Mouse (Mus musculus): ENCODE data around the gene Rasa2.

The Rasa2 gene

DNA sequence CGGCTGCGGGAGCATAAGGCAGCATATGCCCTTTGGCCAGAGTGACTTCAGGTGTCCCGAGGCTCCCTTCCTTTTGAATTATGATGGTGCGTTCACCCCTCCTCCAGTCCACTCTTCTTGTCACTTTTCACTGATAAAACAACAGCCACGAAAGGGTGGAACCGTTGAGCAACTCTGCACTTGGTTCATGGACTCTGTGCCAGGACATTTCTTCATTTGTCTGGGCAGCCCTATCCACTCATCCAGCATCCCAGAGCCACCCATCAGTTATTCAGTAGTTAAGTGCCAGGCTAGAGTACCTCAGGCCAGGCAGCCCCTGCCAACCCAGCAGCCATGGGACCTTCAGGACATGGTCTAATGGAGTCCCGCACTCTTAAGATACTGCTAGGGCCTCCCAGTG lies 7.1 kb upstream of the Rasa2 start:
- DNase-seq (ENCODE audit: low spot score), result no peak

DNA sequence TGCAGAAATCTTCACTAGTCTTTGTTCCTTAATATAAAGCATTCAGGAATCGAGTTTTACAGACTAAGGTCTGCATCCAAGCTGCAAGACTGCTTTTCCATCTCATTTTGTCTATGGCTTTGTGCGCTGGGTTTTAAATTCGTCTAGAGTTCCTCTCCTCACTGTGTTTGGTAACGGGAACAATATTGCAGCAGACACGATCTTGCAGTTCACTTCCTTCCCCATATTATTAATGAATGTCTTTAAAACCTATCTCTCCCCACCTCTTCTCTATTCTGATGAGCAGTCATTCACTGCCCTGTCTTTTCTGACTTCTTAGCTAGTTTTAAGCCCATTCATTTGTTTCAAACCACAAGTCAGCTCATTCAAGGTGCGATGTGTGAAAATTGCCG lies 5.7 kb upstream of the Rasa2 start:
- no peak for DNase-seq (ENCODE audit: low spot score)

DNA sequence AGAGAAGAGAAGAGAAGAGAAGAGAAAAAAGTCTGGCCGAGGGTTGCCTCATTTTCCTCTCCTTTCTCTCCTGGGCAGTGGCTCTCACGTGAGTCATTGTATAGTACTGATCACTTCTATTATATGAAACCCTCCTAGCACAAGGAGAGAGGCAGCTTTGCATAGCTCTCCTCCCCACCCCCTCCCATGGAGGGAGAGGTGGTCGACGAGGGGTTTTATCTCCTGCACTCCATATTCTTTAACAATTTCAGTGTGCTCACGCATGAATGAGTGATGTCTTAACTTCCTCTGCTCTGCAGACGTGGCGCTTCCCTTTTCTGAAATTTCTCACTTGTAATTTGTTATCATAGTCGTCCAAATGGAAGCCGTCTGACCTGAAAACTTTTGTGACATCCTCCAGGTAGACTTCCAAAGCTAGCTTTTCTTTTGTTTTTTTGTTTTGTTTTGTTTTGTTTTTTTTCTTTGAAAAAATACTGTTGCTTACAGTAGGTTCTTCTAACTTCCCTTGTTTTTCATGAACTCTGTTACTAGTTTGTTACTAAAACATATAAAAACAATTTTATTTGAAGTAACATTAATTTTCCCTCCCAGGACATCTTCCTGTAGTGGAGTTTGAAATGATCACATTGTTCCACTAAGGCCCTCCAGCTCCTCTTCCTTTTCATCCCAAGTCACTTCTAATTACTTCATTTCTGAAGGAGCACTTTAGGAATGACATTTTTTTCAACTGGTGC lies 5.2 kb upstream of the Rasa2 start:
- DNase-seq (ENCODE audit: low spot score), result no peak

DNA sequence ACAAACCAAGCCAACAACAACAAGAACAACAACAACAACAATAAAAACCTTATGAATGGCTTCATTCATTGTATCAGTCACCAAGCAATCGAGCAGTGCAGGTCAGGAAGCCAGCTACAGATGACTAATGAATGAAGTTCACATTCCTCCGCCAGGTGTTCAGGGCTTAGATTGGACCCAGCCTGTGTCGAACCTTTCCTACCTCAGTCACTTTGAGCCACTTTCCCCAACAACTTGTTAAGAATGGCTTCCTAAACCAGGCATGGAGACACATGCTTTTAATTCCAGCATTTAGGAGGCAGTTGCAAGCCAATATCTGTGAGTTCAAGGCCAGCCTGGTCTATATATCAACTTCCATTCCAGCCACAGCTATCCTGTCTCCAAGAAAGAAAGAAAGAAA lies 4.5 kb upstream of the Rasa2 start:
- DNase-seq (ENCODE audit: low spot score), result no peak

DNA sequence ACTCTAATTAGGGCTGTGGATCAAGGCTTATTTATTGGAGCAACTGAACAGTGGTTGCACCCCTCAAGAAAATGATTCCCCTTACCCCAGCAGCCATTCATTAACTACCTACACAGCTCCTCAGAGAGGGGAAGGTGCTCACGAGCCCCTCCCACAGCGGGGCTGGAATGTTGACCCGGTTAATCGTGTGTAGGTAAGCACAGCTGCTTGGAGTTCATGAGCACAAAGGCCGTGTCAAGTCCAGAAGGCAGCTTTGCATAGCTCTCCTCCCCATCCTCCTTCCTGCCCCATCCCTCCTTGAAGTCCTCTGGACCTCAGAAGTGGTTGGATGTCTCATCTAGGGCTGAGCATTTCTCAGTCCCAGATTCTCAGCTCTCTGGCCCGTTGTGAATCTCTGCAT lies 3.8 kb upstream of the Rasa2 start:
- no peak for DNase-seq (ENCODE audit: low spot score)

DNA sequence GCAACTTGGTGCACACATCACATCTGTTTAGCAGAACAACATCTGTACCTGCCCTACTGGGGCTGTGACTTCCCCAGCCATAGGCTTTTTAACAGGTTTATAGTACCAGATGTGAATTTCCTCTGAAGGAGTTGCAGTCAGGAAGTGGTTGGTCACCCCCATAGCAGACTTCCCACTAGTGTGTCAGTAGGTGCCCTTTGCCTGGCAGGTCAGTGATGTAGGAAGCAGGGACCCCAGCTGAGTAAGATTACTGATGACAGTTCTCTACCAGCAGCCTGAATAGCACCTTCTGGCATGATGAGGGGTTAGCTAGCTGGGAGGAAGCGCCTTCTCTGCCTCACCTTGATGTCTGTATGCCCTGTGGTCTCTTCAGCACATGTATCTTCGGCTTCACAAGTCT lies 2.4 kb upstream of the Rasa2 start:
- no peak for DNase-seq (ENCODE audit: low spot score)

DNA sequence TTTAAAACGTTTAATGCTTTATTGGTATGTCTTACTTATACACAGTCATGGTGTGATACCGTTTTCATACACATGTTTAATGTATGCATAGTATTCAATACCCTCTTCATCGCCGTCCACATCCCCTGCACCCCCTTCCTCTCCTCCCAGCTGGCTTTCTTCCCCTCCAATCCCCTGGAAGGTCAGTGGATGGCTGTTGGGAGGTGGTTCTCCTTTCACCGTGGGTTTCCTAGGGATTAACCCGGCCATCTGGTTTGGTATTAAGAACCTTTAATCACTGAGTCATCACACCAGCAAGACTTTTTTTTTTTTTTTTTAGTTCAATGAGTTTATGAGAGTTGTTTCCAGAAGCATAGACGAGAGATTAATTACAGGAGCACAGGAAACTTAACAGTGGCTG lies 1.3 kb upstream of the Rasa2 start:
- peak; percentile 51 for DNase-seq (ENCODE audit: low spot score)

DNA sequence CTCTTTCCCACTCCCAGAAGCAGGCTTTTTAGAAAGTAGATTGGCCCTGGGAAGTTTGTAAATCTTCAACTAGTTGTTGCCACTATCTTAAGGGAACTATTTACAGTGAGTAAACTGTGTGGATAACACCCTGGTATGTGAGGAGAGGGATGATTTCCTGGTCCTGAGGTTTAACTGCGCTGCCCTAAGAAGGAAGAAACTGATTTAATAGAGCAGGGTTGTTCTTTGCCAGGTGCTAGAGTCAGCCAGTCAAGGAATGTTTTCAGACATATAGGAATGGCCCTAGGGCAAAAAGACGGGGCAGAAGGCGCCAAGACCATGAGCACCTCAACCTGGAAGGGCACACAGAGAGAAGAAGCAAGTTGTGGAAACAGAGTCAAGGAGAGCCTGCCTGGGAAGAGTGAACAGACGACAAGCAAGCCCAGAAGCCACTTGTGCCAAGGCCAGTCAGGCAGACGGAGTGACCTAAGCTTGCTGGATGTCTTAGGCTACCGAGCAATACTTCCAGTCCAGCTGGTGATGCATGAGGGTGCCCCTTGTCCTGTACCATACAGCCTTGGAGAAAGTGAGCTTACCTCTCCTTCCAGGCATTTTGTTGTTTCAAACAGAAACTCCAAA lies 765 bp upstream of the Rasa2 start:
- DNase-seq (ENCODE audit: low spot score), result no peak

DNA sequence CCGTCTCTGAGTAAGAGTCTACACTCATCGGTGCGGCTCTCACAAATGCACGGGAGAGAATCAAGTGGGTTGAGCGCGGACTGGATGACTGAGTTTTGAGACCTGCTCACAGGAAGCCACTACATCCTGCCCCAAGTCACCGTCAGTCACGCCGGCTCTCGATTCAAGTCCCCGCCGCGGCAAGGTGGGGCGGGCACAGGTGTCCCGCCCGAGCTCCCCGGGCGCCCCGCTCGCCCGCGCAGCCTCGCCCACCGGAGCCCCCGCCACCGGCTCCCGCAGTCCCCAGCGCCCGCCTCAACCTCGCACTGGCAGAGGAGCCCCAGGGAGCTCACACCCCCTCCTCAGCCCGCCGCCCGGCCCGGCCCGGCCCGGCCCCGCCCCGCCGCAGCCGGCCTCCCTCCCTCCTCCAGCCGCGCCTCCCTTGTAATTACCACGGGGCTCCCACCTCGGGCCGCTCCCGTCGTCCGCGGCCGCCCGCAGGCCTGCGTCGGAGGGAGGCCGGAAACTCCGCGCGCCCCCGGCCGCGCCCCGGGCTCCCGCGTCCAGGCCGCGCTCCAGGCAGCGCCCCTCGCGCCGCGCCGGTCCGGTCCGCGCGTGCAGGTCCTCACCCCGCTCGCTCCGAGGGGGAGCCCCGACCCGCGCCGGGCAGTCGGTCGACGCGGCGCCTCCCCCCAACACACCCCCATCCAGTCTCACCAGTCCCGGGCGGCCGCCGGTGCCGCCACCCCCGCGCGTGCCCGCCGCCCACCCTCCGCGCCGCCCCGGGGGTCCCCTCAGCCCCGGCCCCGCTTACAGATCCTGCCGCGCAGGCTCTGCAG lies 637 bp downstream of the Rasa2 start:
- DNase-seq (ENCODE audit: low spot score), result peak; percentile 74

DNA sequence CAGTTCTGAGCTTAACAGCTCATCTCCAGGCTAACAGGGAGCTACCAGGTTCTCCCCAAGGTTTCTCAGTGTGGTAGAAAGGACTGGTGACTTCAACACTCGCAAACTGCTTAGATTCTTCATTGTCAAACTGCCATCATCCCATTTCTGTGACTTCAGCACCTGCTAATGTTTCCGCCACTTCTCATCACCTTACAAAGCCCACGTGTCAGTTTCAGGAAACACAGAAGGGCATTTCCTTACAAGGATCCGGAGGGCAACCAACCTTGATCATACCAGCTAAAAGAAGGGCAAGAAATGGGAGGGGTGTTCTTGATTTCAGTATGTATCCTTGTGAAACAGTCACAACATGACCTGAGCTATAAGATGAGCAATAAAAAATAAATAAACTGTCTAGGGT lies 2.3 kb downstream of the Rasa2 start:
- no peak for DNase-seq (ENCODE audit: low spot score)

DNA sequence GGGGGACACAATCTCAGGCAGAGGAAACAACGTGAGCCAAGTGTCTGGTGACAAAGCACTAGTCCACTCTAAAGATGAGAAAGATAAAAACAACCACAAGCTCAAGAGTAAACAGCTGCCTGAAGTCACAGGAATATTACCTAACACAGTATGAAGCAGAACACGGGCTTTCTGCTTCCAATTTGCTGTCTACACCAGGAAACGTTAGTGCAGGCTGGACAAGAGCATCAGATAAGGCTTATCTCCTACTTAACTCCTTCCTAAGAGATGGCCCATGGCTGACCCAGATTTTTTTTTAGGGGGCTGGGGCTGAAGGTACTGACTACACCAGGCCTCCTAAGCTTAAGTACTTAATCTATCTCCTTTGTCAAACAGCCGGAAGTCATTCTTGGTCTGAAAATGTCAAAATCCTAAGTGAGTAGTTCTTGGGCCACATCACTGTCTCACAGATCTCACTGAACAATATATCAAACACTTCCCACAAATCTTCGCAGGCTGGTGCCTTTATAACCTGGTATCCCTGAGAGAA lies 3.8 kb downstream of the Rasa2 start:
- DNase-seq (ENCODE audit: low spot score), result peak; percentile 37

DNA sequence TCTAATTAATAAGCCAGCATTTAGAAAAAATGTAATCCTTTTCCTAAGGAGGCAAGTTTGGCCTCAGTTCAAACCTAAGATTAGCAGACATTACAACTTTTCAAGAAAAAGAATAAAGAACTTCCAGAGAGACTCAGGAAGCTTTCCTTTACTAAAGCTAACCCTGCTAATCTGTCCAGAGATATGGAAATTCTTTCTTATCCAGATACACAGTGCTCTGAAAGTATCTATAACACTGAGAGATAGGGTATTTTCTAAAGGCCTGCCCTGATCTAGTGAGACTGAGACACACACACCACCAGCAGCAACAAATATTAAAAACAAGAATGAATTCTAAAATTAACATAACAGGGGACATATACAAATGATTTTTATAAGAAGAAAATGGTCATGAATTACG lies 4.4 kb downstream of the Rasa2 start:
- DNase-seq (ENCODE audit: low spot score), result no peak

DNA sequence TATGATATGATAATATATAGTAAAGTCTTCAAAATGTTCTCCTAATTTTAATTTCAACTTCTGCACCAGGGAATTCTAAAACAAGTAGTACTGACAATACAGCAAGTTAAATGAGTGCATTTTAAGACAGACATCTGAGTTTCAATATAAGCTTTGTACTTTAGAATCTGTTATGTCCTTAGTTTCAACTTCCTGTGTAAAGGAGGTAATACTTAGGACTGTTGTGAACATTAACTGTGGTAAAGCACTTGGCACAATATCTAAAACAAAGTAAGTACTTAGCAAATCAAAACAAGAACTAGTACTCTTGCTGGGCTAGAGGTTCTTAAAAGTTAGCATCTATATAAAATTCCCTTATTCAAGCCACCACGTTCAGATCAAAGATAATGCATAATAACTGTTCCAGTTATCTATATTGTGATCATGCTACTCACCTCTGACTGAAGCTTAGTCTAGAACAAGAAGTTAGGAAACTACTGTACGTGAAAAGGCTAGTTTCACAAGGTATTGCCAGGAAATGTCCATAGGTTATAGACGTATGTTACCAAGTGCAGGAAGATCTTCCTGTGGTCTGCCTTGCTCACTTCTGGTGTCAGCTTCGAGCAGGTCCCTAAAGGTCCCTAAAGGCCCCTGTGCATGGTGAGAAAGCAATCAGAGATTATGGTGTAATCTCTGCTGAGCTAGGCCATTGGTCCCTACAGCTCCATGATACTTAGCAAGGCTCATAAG lies 12.8 kb downstream of the Rasa2 start:
- DNase-seq (ENCODE audit: low spot score), result no peak

DNA sequence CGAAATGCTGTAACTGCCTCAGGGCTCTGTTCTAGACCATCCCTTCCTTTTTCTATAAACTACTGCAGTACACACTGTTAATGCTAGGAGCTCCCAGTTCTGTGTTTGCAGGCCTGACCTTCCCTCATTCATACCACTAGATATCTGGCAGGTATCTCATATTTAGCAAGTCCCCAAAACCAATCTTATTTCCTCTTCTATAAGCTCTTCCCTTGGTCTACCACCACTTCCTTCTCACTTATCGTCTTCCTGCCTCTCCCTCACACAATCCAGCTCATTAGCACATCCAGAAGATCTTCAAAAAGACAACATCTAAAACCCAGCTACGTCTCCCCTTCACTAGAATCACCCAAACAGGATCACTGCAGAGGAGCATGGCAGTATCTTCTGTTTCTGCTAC lies 19.1 kb downstream of the Rasa2 start:
- DNase-seq (ENCODE audit: low spot score), result no peak

DNA sequence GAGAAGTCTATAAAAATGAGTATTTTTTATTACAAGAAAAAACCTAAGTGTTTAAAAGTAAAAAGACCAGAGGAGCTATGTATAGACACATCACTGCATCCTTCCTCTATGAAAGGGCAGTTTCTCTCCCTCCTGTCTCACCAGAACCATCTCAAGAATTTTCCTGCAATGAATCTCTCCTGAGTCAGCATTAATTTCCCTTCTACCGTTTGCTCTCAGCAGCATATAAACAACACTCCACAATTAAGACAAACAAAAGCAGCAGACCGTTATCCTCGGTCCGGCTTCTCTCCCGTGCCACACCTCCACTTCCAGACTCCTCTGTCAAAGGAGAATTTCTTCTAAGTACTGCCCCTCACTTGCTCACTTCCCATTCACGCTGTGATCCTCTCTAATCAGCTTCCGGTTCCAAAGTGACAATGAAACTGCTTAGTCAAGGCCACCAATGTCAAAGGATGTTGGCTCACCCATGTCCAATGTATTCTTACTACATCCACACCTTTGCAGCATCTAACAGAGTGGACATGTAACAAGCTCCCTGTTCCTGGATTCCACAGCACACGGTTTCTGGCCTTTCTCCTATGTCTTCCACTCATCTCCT lies 19.6 kb downstream of the Rasa2 start:
- DNase-seq (ENCODE audit: low spot score), result no peak

DNA sequence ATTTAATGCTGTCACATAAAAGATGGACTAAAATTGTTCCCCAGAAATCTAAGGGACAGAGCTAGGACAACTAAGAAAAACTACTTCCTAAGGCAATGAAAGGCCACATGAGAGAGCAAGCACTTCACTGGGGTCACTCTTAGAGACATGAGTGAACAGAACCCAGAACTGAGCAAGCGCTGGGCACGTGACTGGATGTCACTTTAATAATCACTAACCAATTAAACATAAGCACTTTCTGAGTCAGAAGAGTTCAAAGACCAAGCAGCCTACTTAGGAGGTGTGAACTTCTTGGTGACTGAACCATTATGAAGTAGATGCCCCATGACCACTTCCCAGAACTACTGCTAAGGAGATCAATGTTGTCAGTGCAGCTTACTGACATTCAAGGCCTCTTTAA lies 20.6 kb downstream of the Rasa2 start:
- no peak for DNase-seq (ENCODE audit: low spot score)

DNA sequence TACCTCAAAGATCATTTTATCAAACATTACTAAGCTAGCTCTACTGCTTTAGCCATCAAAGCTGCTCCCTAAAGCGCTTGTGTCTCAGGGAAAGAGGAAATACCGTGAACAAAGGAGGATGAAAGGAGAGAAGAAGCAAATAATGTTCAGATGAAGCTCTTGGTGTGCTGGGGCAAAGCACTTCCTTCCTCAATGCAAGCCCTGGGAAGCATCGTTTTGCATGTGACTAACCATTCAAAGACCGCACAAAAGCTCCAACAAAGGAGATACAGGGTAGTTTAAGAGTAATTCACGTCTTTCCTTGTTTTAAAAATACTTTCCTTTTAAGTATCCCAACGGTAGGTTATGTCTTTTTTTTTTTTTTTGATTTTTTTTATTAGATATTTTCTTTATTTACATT lies 28.0 kb downstream of the Rasa2 start:
- no peak for DNase-seq (ENCODE audit: low spot score)

DNA sequence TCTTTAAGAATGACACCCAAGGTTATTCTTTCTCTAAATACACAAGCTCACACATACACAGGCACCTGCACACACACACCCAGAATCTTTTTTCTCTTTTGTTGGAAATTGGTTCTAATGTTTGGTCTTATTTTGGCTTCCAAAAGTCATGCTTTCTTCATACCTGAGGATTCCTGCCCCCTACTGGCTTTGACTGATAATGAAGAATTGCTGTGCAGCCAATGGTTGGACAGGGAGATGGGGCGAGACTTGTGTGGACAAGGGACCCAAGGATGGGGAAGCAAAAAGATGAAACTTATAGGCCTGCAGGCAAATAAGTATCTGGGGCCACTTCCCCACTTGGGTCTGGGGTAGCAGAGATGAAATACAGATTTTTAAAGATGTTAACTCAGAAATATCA lies 33.5 kb downstream of the Rasa2 start:
- DNase-seq (ENCODE audit: low spot score), result no peak

DNA sequence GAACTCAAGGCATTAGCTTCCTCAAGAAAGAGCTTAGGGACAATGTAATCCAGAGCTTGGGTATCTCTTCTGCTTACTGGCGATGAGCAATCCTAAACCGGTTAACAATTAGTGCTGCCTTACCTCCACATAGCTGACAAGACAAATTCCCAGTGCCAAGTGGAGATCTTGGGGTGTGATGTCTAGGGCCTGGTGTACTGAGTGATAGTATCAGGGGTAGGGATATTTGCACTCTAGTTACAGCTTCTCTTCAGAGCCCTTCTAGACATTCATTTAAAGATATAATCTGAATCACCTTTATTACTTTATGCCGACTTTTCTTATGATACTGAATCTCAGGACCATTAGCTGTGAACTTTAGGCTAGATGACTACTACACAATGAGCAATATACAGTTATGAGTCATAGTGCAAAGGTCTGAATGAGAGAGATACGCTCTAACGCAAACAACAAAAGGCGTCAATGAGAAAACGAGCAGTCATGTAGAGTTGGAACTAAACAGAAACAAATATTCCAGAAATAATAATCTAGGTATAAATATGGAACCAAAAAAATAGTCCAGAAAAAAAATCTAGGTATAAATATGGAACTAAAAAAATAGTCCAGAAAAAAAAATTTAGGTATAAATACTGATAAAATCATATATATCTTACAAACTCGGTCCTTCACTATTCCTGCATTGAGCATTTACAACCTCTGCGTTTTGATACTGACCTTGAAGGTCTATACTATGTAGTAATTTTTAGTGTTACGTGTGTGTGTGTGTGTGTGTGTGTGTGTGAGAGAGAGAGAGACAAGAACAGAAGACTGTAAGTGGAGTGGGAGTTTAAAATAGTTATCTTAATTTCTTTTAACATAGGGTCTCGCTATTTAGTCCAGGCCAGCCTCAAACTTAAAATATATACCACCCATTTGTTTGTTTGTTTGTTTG lies 38.5 kb downstream of the Rasa2 start:
- no peak for DNase-seq (ENCODE audit: low spot score)

DNA sequence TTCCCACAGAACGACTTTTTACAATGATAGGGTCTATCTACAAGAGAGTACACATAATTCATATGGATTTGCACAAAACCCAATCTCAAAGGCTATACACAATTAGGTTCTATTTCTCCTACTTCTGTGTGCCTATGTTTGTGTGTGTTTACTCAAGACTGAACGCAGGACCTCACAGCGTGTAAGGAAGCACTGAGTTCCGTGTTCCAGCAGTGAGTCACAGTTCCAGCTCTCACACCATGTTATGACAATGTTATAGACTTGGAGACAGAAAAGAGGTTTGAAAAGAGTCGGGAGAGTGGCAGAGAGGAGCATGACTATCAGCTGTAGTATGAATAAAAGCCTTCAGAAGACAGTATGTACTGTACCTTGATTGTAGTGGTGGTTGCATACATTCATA lies 42.1 kb downstream of the Rasa2 start:
- no peak for DNase-seq (ENCODE audit: low spot score)

DNA sequence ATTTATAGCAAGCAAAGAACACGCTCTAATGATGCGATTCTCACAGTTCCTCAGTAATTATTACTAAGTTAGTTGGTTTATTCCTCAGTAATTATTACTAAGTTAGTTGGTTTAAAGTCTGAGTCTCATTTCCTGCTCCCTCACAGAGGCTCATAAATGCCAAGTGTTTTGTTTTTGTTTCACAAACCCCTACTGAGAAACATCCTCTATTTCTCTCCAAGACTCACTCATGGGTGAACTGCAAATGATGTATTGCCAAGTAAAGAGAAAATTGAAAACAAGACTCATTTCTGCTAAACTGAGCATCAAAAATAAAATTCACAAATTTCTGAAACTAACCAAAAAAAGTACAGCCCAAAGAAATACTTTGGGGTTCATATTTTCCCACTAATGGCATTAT lies 47.9 kb downstream of the Rasa2 start:
- no peak for DNase-seq (ENCODE audit: low spot score)

Measured in MN1 (cell line).